Mouse (Mus musculus) adrenal gland, adult 10 weeks (tissue): ENCODE measurements around the gene Pom121l2. TPM values are rescaled to one million over a fixed set of nuclear protein-coding genes. Genes with fewer than 3 reads are reported as not detected.

Experiments
- polyA plus RNA-seq: library from polyadenylated mRNA; stranded (reverse); fragments of 350-450 nt; fragmentation: Illumina TruSeq; extraction: RNeasy Lipid Tissue Mini Kit (QIAGEN cat#74804); gene quantifications from one replicate; pipeline ENCODE4 v1.2.3, GENCODE M21; 2014; ENCODE audit warnings: low read depth, low replicate concordance

Pom121l2 gene
- not detected for polyA plus RNA-seq

DNA sequence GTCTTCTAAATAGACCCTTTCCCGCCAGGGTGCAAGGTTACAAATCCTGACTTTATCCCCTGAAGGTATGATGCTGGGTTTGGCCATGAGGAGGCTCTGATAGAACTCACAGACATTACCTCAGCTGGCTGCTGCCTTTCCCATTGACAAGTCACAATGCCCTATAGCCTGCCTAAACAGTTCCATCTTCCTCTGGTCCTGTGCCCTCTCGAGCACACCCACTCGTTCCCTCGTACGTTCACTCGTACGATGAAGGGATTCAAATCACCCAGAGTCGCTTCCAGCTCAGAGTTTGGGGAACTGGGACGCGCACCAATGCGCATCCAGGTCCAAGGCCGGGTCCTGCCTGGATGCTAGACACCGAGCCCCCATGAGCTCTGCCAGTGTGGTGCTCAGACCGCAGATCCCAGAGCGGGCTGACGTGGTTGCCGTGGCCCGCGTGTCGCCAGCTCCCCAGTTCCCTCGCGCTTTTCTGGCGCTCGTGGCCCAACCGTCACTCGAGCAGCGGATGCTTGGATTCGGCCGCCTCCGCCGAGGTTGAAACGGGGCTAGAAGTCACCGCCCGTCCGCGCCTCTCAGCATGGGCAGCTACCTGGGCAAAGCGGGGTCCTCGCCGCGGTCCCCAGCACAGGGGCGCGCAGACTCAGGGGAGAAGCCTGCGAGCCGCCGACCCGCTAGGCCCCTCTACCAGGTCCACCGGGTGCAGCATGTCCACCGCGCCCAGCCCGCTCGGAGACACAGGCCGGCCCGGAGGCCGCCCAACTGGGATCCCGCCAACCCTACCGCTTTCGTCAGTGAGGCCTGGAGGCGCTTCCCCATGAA lies at the start of gene Pom121l2:
Gene Pom121l2 (plus strand): TSS at position 214 of the 822 bp plus-strand sequence.

DNA sequence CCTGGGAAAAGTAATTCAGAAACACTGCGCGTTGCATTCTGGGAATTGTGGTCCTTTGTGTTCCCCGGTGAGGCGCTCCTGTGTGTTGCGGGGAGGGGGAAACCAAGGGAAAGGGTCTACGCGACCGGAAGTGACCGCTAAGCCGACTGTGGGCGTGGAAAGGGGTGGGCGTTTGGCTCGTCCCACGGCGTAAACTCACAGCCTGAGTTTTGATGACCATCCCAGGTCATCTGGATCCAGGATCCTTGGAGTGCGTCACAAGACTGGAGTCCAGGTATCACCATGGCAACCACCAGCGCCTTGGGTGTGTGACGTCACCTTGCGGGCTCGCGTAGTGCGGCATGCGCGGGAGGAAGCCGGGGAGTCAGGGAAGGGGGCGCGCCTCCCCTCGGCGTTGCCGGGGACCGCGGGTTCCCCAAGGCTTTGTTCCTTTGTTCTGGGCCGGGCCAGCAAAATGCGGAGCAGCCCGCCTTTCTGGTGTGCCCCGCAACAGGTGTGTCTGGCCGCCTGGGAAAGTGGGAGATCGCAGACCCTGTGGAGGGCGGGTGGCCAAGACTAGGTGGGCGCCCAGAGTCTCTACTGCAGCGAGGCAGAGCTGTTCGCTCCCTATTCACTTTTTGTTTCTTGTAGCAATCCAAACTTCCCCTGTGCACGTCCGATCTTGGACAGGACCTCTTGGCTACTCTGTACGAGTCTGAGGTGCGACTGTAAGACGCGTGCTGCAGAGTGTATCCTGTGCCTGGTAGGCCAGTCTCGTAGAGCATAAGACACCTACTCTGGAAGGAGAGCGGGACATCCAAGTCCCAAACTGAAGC lies 35.9 kb upstream of the Pom121l2 start, which contains the start of gene Zfp184:
Gene Zfp184 (plus strand): TSS at position 169 of the 815 bp plus-strand sequence.

GRCm38 (mm10) chr13:22009642-22010041 lies 28.6 kb downstream of the Pom121l2 start, which contains the start of gene Prss16:
Gene Prss16 (minus strand): TSS chr13:22009742.

DNA sequence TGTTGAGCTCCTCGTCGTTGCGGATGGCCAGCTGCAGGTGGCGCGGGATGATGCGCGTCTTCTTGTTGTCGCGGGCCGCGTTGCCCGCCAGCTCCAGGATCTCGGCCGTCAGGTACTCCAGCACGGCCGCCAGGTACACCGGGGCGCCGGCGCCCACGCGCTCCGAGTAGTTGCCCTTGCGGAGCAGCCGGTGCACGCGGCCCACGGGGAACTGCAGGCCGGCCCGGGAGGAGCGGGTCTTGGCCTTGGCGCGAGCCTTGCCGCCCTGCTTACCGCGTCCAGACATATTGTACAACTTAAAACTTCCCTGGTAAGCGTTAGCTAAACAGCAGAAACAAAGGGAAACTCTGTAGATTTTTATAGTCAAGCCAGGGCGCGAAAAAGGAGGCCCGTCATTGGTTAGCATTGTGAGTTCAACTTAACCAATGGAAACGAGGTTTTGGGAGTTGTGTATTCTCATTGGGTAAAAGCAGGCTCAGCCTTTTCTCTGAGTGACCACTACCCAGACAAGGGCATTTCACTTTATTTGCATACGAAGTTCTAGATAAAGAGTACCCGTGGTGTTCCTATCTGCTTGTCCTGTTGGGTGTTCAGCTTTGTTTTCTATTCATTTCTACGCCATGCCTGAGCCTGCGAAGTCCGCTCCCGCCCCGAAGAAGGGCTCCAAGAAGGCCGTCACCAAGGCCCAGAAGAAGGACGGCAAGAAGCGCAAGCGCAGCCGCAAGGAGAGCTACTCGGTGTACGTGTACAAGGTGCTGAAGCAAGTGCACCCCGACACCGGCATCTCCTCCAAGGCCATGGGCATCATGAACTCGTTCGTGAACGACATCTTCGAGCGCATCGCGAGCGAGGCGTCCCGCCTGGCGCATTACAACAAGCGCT lies 54.5 kb downstream of the Pom121l2 start, which contains the start of the genes Hist1h2ah and Hist1h2bk:
Gene Hist1h2ah (minus strand): TSS at position 302 of the 882 bp plus-strand sequence.
Gene Hist1h2bk (plus strand): TSS at position 604 of the 882 bp plus-strand sequence.

Other genes with a start within 250 kb of the Pom121l2 start
- gene Hist1h4j, start 246.1 kb upstream of the Pom121l2 start, polyA plus RNA-seq, result not detected
- gene Hist1h4k, start 230.7 kb upstream of the Pom121l2 start, polyA plus RNA-seq, result not detected
- not detected for gene Hist1h2ak, start 227.4 kb upstream of the Pom121l2 start, polyA plus RNA-seq
- not detected for gene Hist1h2bn, start 227.1 kb upstream of the Pom121l2 start, polyA plus RNA-seq
- gene Hist1h1b, start 200.6 kb upstream of the Pom121l2 start, polyA plus RNA-seq, result not detected
- gene Hist1h3i, start 197.8 kb upstream of the Pom121l2 start, polyA plus RNA-seq, result not detected
- gene Hist1h2an, start 194.0 kb upstream of the Pom121l2 start, polyA plus RNA-seq, result not detected
- not detected for gene Hist1h2bp, start 193.7 kb upstream of the Pom121l2 start, polyA plus RNA-seq
- gene Hist1h2bq, start 171.0 kb upstream of the Pom121l2 start, polyA plus RNA-seq, result not detected
- not detected for gene Hist1h2ao, start 170.7 kb upstream of the Pom121l2 start, polyA plus RNA-seq
- gene Hist1h4m, start 169.4 kb upstream of the Pom121l2 start, polyA plus RNA-seq, result not detected
- gene Hist1h4n, start 149.0 kb upstream of the Pom121l2 start, polyA plus RNA-seq, result not detected
- not detected for gene Hist1h2ap, start 147.7 kb upstream of the Pom121l2 start, polyA plus RNA-seq
- 1.2 TPM for gene Hist1h2br, start 147.5 kb upstream of the Pom121l2 start, polyA plus RNA-seq
- 2.9 TPM for gene Zfp184, start 36.1 kb upstream of the Pom121l2 start, polyA plus RNA-seq
- gene Prss16, start 28.5 kb downstream of the Pom121l2 start, polyA plus RNA-seq, result 0.35 TPM
- gene Hist1h2ah, start 54.4 kb downstream of the Pom121l2 start, polyA plus RNA-seq, result not detected
- not detected for gene Hist1h2bk, start 54.7 kb downstream of the Pom121l2 start, polyA plus RNA-seq
- gene Hist1h4i, start 60.2 kb downstream of the Pom121l2 start, polyA plus RNA-seq, result 7.8 TPM
- not detected for gene Hist1h2ag, start 61.8 kb downstream of the Pom121l2 start, polyA plus RNA-seq
- not detected for gene Hist1h2bj, start 62.0 kb downstream of the Pom121l2 start, polyA plus RNA-seq
- not detected for gene Vmn1r188, start 103.2 kb downstream of the Pom121l2 start, polyA plus RNA-seq
- not detected for gene Vmn1r189, start 124.6 kb downstream of the Pom121l2 start, polyA plus RNA-seq
- not detected for gene Vmn1r191, start 202.8 kb downstream of the Pom121l2 start, polyA plus RNA-seq
- not detected for gene Vmn1r192, start 209.9 kb downstream of the Pom121l2 start, polyA plus RNA-seq
- gene Vmn1r193, start 242.0 kb downstream of the Pom121l2 start, polyA plus RNA-seq, result not detected